Mouse (Mus musculus) heart, adult 2 months (tissue): ENCODE results near the gene Igf2bp3.

Experiments used
- CTCF ChIP-seq: fragments of 200-600 bp; IDR thresholded peaks from 2 replicates; pipeline ENCODE4 v1.8.1; 2022; ENCODE audit warnings: antibody characterized with exemption, mild to moderate bottlenecking, moderate library complexity
- EP300 ChIP-seq: fragments of 200-500 bp; IDR thresholded peaks from 2 replicates; pipeline ENCODE4 v1.6.1; 2011; ENCODE audit warnings: low read depth, low read length, control low read depth; ENCODE audit not compliant: insufficient read depth

- TF ChIP-seq CTCF = no peak
- no peak for TF ChIP-seq EP300
These were observed 177.5 kb downstream of the Igf2bp3 start for GRCm38 (mm10) chr6:49037268-49037662.
